Mouse (Mus musculus) cerebellum, adult 11 months (tissue): Measurements from ENCODE around the gene 3100002H09Rik.

Source experiments
- DNase-seq: peaks from one replicate; pipeline ENCODE4 v3.0.0; 2022

The 3100002H09Rik gene

DNA sequence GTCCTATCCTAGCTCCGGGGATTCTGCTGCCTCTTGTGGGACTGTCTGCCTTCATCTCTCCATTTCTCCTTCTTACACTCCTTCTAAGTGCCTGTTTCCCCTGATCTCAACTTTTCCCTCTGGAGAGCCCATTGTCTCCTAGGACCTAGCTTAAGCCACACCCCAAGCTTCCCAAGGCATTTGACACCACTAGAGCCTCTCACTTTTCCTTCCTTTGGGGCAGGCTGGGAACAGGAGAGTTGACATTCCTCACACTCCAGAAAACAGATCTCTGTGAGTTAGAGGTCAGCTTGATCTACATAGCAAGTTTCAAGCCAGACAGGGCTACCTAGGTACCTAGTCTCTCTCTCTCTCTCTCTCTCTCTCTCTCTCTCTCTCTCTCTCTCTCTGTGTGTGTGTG lies 3.6 kb upstream of the 3100002H09Rik start:
- no peak for DNase-seq

DNA sequence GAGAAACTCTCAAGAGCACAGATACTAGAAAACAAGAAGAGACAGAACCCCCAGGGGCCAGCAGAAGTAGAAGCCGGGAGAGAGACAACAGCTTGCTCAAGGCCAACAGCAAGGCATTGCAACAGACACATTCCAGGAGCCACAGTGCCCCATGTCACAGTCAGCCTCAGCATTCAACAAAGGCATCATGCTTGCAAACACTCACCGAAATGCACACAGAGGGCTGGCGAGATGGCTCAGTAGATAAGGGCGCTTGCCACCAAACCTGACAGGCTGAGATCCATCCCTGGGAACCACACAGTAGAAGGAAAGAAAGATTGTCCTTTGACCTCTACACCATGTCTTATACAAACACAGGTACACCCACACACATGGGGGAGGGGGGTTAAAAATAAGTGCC lies 1.2 kb upstream of the 3100002H09Rik start:
- no peak for DNase-seq

DNA sequence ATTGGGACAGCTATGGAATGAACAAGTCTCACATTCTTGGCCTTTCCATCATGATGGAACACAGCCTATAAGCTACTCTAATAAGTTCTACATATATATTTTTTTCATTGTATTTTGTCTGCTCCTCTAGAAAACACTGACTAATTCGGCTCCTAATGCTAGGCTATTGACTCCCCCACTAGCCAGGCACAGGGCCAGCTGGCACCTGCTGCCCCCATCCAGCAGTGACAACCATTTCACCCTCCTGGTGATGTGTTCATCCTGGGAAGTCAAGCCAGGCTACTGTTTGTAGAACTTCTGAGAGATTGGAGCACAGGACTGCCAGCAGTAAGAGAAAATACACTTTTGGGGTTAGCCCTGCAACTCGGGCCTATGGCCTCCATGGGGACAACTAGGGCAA lies 537 bp downstream of the 3100002H09Rik start:
- DNase-seq = no peak

DNA sequence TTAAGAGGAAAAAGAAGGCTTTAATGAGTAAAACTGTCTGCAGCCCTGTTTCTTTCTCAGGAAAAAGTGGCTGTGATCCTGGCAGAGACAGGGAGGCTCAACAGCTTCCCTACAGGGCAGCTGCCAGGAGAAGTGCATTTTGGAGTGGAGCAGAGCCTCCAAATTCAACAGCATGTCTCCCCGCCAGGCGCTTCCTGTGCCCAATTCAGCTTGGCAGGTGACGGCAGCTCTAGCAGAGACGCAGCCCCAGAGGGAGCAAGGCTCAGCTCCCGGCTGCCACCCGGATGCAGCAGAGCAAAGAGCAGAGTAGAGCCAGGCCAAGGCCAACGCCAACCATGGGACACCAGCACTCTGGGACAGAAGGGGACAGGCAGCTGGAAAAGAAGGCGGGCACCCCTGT lies 3.4 kb downstream of the 3100002H09Rik start:
- DNase-seq = no peak

DNA sequence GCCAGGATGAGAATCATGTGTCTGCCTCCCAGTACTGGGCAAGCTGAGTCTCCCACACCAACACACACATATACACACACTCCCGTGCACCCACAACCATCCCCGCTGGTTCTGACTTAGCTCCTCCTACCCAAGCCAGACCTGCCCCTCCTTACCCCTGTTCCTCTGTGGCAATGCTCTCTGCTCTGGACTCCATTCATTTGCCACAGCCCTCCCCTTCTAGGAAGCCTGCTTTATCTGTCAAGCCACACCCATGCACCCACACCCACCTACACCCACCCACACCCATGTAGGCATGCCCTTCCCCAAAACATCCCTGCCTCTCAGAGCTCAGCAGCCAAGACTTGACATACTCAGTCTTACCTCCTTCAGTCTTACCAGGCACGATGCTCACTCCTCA lies 4.4 kb downstream of the 3100002H09Rik start:
- no peak for DNase-seq

DNA sequence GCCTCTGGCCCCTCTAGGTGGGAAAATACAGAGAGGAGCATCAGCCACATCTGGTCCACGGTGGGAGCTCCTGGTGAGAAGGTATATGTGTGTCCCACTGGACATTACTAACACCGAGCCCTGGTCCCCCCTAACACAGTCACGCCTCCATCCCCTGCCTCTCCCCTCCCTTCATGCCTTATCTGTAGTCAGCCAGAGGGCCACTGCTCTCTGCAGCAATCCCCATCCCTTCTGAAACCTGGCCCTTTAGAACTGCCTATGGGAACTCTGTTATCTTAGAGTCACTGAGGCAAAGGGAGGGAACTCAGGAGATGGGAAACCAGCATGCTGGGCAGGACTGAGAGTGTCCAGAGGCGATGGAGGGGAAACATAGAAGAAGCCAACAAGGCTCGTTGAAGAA lies 5.3 kb downstream of the 3100002H09Rik start:
- DNase-seq = no peak

DNA sequence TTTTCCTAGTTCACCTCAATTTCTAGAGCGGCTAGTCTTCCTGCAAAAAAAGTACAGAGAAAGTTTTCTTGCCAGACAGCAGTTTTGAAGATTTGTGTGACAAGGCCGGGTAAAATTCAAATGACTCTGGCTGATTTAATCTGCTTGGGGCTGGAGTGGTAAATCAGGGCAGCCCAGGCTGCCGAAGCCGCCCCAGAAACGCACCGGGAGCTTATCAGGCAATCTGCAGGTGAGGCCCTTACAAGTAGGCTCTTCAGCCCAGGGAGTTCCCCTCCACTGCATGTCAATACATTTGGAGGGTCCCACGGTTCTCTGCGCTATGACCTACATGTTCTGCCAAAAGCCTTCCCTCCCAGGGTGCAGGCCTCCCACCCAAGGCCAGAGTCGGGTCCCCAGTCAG lies 6.9 kb downstream of the 3100002H09Rik start:
- no peak for DNase-seq

DNA sequence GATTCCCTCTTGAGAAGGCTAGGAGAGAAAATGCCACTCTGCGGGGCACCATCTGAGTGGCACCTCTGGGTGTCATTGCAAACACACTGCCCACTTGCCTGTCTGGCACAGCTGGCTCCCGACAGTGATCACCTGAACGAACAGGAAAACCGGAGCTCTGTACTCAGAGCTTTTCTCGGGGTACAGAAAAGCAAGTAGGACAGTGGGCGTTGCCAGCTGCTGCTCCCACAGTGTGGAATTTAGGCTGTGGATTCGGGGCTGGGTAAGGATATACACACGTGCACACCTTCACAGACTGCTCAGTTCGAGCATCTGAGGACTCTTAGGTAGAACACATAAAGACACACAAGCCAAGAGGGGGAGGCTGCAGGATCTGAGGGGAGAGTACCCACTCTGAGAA lies 14.7 kb downstream of the 3100002H09Rik start:
- DNase-seq = no peak

DNA sequence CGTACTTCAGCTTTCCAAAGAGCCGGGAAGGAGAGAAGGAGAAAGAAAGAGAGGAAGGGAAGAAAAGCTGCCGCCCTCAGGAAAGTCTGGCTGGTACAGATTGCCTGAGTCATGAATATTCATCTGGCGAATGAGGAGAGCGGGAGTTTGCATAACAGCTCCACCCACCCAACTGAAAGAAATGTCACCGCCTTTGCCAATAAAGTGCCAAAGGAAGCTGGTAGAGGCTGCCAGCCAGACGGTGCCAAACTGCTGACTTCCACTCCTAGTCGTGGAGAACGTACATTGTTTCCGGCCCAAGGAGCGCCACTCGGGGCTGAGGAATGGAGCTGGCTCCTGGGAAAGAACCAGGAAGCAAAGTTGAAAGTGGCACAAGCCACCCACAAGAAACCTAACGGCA lies 15.7 kb downstream of the 3100002H09Rik start:
- DNase-seq = peak; percentile 2

DNA sequence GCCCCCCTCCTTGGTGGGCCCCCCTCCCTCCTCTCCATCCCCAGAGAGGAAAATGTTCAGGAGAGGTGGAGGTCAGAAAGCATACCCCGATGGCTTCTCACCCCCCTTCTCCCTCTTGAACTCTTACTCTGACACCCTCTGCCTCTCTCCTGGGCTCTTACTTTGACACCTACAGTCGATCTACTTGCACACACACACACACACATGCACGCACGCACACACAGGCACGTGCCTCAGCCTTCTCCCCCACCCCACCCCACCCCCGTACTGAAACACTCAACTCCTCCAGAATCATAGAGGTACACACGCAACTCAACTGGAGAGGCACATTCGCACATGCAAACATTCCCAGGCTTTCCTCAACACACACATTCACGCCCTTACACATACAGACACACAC lies 16.9 kb downstream of the 3100002H09Rik start:
- DNase-seq = no peak

DNA sequence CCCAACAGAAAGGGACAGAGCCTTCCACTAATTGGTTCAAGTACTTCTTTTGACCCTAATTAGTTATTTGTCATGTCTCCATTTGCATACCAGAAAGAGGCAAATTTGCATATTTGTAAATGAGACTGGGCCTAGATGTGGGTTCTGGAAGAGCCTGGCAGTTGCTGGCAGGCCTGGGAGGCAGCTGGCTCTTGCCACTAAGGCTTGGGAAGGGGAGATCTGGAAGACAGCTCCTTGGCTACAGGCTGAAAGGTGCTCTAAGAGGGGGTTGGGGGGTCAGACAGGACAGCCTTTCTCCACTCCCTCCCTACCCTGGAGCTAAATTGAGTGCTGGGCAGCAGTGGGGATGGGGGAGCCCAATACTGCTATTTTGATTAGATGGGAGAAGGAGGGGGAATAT lies 17.4 kb downstream of the 3100002H09Rik start:
- DNase-seq = no peak

DNA sequence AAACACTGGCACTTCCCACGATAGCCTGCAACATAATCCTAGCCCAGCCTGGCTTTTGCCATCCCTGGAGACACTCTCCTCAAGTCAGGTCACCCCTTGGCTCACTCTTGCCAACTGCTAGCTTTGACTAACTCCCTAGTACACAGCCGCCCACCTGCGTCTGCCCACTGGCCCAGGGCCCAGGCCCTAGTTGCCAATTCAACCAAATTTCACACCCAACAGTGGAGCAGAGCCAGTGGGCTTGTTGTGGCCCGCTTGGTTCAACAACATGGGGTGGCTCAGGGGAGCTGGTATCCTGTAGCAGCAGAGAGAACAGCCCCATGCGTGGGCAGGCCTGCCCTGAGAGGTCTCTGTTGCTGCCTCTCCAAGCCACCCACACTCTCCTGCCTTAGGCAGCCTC lies 18.4 kb downstream of the 3100002H09Rik start:
- no peak for DNase-seq

DNA sequence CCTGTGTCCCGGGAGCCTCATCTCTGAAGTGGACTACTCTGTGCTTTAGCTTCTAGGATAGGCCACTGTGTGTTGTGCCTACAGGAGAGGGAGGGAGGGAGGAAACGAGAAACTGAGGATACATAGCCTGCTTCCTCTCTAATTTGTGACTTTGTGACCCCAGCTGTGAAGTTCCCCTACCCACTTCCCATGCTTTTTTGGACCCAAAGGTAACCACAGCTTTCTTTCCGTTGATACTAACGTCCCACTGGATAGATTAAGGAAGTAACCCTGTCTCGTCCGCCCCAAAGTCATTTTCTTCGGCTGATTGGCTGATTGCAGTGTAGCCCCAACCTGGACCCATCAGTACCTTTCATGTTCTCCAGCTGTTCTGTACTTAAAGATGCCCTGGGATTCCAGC lies 29.9 kb downstream of the 3100002H09Rik start:
- no peak for DNase-seq

DNA sequence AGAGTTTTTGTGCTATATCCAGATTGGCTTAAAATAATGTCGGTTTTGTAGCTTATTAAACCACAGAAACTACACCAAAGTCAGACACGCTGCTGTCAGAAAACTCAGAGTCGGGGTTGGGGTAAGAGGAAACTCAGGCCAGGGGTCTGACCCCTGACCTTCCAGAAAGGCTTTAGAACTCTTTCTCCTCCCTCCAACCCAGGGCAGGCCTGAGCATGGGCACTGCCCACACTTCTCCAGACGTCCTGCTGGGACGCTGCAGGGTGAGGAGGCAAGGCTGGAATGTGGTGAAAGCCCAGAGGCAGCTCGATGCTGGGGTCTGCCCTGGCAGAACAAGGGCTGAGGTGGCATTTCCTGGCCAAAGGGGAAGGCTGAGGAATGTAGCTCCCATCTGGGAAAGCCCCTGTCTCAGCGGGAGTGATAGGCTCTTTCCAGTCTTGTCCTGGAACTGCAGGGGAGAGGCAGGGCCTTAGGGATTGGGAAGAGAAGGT lies 34.6 kb downstream of the 3100002H09Rik start:
- DNase-seq = no peak

DNA sequence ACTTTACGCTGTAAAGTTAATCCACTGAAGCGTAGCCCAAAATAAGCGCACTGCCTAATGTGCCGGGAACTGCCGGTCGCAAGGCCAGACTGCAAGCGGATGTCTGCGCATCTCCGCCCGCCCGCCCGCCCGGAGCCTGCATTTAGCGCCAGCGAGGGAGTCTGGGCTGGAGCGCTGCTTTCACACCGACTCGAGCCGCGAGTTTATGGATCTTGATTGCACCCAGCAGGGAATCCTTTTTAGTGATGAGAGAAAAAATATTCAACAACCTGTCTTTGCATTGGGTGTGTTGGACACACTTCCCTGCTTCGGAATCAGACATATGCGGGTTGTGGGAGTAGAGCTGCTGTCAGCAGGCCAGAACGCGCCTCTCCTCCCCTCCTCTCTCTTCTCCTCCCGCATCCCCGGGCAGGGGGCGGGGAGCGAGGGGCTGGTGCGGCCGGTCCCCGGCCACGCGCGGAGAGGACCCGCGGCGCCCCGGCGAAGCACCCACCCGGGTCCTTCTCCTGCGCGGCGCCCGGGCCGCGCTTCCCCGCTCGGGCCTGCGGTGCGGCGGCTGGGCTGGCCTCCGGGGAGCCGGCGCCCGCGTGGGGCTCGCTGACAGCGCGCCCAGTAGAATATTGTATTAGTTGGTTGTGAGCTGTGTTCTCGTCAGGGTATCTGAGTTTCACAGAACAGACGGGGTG lies 35.2 kb downstream of the 3100002H09Rik start:
- DNase-seq = no peak

DNA sequence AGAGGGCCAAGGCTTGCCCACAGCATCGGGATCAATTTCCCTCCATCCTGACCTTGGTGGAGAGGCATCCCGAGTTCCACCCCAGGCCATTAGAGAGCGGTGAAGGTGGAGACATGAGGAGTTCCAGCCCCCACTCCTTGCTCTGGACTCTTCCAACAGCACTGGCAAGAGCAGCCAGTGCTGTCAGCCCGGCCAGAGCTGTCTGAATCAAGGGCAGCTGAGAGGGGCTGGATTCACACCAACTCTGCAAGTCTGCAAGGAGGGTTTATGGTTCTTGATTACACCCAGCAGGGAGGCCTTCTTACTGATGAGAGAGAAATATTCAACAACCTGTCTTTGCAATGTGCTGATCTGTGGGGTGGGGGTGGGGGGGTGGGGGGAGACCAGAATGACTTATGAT lies 37.0 kb downstream of the 3100002H09Rik start:
- no peak for DNase-seq

DNA sequence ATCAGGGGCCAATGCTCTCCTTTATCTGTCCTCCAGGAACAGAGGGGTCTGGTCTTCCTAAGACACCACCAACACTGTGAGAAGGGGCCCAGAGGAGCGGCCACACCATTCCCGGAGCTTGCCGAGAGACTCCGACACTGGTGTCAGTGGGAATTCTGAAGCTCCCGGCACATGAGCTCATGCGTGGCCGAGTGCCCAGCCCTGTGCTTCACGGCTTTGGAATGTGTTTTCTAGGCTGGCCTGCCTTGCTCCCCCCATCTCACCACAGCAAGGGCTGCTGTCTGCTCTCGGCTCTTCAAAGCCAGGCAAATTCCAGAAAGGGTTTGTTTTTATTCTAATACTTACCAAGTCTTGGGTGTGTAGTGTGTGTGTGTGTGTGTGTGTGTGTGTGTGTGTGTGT lies 39.6 kb downstream of the 3100002H09Rik start:
- no peak for DNase-seq

DNA sequence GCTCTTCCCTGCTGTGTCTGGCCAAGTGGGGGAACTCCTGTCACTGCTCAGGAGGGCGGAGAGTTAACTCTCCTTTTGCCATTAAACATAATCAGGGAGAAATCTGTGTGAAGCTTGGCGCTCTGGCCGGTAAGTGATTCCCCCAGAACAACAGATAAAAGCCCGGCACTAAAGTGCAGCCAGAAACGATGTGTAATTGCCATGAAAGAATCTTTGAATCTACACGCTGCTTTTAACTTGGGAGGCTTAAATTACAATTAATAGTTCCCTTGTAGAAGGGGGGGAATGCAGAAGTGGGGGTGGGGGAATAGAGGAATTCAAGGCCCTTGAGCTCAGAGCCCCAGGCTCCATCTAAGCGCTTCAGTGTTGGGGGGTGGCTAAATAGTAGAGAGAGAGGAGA lies 40.9 kb downstream of the 3100002H09Rik start:
- no peak for DNase-seq

DNA sequence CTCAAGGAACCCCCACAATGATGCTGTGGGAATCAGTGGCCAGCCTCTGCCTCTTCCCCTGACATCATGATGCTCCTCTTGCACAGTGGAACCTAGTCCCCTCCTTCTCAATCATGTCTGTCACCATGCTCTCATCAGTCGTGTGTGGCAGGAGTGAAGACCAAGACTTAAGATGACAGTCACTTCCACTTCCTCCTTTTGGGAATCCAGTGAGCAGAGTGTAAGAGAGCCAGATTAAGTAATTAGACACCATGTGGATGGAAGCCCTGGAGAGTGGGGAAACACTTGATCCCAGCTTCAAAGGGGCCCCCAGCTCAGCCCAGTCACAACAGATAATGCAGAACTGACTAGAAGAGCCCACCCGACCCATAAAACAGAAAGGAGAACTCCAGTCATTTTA lies 47.2 kb downstream of the 3100002H09Rik start:
- DNase-seq = no peak

DNA sequence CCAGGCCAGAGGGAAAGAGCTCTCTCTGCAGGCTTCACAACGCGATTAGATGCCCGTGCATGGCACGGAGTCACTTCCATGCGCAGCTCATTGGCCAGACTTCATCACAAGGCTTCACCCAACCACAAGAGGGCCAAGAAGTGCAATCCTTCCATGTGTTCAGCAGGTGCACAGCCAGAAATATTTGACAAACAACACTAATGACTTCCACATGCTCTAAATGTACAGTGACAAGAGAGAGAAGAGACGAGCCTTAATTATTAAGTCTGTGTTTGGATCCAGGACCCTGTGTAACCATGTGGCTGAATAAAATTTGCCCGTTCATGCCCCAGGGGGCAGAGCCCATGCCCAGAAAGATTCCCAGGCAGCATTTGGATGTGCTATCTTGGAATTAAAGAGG lies 47.9 kb downstream of the 3100002H09Rik start:
- no peak for DNase-seq
